Mouse (Mus musculus) stomach, postnatal 0 days (tissue): ENCODE measurements around the gene Ldlrad3. TPM values are rescaled to one million over a fixed set of nuclear protein-coding genes. Genes with fewer than 3 reads are reported as not detected.

ENCODE experiments used
- ATAC-seq: fragments of 200-750 bp; cut with Nextera tagmentation; 2 replicates; pipeline ENCODE4 v1.8.0; 2017; ENCODE audit not compliant: low FRiP score, low TSS enrichment
- DNase-seq: peaks from one replicate; pipeline ENCODE4 v3.0.0-alpha.2; 2016; ENCODE audit warnings: low spot score
- H3K27ac ChIP-seq: fragments of 300-500 bp; sonication (generic); replicated peaks from 2 replicates; pipeline ENCODE4 v1.5.1; 2014; ENCODE audit warnings: mild to moderate bottlenecking, control low read depth
- H3K27me3 ChIP-seq: fragments of 300-500 bp; sonication (generic); 2 replicates; pipeline ENCODE4 v1.6.1; 2014; ENCODE audit warnings: low read length; ENCODE audit not compliant: control insufficient read depth, insufficient read depth
- H3K36me3 ChIP-seq: fragments of 300-500 bp; sonication (generic); 2 replicates; pipeline ENCODE4 v1.6.1; 2014; ENCODE audit warnings: low read length, mixed read lengths; ENCODE audit not compliant: control insufficient read depth, insufficient read depth
- H3K4me1 ChIP-seq: fragments of 300-500 bp; sonication (generic); replicated peaks from 2 replicates; pipeline ENCODE4 v1.6.1; 2014; ENCODE audit warnings: antibody characterized with exemption; ENCODE audit not compliant: control insufficient read depth, insufficient read depth
- H3K4me2 ChIP-seq: fragments of 300-500 bp; sonication (generic); replicated peaks from 2 replicates; pipeline ENCODE4 v1.6.1; 2014; ENCODE audit warnings: low read depth, mild to moderate bottlenecking, control low read depth, moderate library complexity
- H3K4me3 ChIP-seq: fragments of 300-500 bp; sonication (generic); 2 replicates; pipeline ENCODE4 v1.5.1; 2014; ENCODE audit warnings: low read depth, low read length, control low read depth
- H3K9ac ChIP-seq: fragments of 300-500 bp; sonication (generic); 2 replicates; pipeline ENCODE4 v1.6.1; 2014; ENCODE audit warnings: mild to moderate bottlenecking, low read length, control low read depth, mixed read lengths
- H3K9me3 ChIP-seq: fragments of 300-500 bp; sonication (generic); 2 replicates; pipeline ENCODE4 v1.6.1; 2016; ENCODE audit warnings: low read length; ENCODE audit not compliant: control insufficient read depth
- CTCF ChIP-seq: IDR thresholded peaks from 2 replicates; pipeline ENCODE4 v1.5.1; 2016; ENCODE audit warnings: antibody characterized with exemption, low read depth, mild to moderate bottlenecking, moderate library complexity
- EP300 ChIP-seq: optimal IDR thresholded peaks from 2 replicates; pipeline ENCODE3; 2016; ENCODE audit warnings: antibody characterized with exemption
- WGBS: fragments of 180-500 bp; shearing (Covaris S2); extraction: QIAGEN DNeasy Blood & Tissue Kit; methylation state at CpG from one replicate; pipeline ENCODE4 v1.1.7; 2014; 5-methylcytosine and 5-hydroxymethylcytosine counted together
- polyA plus RNA-seq: library from polyadenylated mRNA; unstranded; fragments of >200 nt; fragmentation: Nextera tagmentation; extraction: Ambion mirVana; gene quantifications from 2 replicates; pipeline ENCODE4 v1.2.1, GENCODE M21; 2015

Gene Ldlrad3
- polyA plus RNA-seq, 1 experiment from 2014 or later, result 20.5 TPM

- Histone ChIP-seq H3K27ac (no peak overlapping the region), H3K4me3 (no peak overlapping the region), H3K4me1 (peaks cover 7% of the 10 kb centered on the region), H3K36me3 (no peaks in the 10 kb centered on the region), H3K9me3 (no peaks in the 10 kb centered on the region), H3K27me3 (no peaks in the 10 kb centered on the region), H3K4me2 (no peak overlapping the region), H3K9ac (no peak overlapping the region)
- ATAC-seq (no peak), DNase-seq (no peak)
- WGBS, result 92% methylated on average over 3 of the region's 3 CpGs
- no peak for TF ChIP-seq CTCF
- no peak for TF ChIP-seq EP300
Observed at GRCm38 (mm10) chr2:102157555-102157954, 28.6 kb downstream of the Ldlrad3 start.

DNA sequence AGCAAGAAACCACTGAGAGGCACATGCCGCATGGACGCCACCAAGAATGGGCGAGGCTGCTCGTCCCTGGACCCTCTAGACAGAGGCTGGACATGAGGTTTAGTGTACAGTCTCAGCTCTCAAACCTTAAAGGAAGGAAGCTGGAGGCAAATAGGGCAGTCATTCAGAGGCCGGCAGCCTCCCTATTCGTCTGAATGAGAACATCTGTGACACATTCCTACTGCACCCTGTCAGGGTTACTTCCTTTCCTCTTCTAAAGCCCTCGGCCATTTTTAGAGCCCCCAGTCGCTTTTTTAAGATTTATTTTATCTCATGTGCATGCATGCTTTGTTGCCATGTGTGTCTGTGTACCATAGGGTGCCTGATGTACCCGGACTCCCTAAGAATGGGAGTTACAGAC lies 29.2 kb downstream of the Ldlrad3 start:
- TF ChIP-seq EP300 (no peak), CTCF (no peak)
- ATAC-seq, result no peak
- Histone ChIP-seq H3K4me1 (peaks cover 7% of the 10 kb centered on the region), H3K9ac (no peak overlapping the region), H3K4me2 (no peak overlapping the region), H3K4me3 (no peak overlapping the region), H3K27ac (no peak overlapping the region), H3K36me3 (no peaks in the 10 kb centered on the region), H3K9me3 (no peaks in the 10 kb centered on the region), H3K27me3 (no peaks in the 10 kb centered on the region)
- no peak for DNase-seq
- WGBS, result 64% methylated on average over 9 of the region's 9 CpGs

DNA sequence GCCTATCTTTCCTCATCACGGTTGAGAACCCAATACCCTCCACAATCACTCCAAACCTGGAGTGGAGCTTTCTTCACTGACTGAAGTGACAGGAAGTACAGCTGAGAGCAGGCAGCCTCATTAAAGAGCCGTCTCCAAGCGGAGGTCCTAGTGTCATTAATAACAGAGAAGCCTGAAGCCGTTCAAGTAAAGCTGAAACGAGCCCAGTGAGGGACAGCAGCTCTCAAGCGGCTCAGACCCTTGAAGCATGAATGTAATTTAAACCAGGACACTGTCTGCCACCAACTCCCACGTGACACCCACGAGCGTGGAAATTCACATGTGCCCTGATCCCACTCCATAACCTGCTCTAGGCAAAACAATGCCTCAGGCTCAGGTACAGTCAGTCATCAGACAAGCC lies 29.7 kb downstream of the Ldlrad3 start:
- DNase-seq (no peak), ATAC-seq (no peak)
- Histone ChIP-seq H3K4me3 (no peak overlapping the region), H3K36me3 (no peaks in the 10 kb centered on the region), H3K27ac (no peak overlapping the region), H3K9ac (no peak overlapping the region), H3K9me3 (no peaks in the 10 kb centered on the region), H3K4me2 (no peak overlapping the region), H3K4me1 (peaks cover 7% of the 10 kb centered on the region), H3K27me3 (no peaks in the 10 kb centered on the region)
- TF ChIP-seq EP300, result no peak
- no peak for TF ChIP-seq CTCF
- 54% methylated on average over 9 of the region's 9 CpGs for WGBS

DNA sequence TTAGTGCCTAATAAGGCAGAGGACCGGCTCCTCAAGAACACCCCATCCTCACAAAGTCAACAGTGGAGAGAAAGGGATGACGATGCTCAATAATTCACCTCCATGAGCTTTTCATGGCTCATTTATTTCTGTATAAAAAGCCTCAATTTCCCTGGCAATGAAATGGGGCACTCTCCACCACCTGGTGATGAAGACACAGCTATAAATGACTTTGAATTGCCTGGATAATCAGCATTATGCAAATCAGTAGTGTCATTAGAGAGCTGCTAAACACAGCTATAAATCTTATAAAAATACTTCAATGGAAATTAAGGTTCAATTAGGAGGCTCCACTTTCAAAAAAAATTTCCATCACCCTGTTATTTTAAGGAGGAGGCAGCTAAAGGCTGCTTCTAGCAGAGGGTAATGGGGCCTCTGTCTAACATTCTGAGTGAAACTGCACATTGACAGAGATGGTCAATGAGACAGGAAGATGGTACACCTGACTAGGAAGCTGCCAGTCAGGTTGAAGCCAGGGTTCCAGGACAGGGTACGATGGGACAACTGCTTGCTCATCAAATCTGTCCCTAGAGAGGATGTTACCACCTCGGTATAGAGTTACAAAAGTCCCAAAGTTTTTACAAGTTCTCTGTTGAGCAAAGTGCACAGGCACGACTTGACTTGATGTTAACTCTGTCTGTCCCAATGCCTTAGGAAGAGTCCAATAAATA lies 30.7 kb downstream of the Ldlrad3 start:
- Histone ChIP-seq H3K4me1 (peaks cover 7% of the 10 kb centered on the region), H3K9ac (no peak overlapping the region)
- no peak for ATAC-seq

DNA sequence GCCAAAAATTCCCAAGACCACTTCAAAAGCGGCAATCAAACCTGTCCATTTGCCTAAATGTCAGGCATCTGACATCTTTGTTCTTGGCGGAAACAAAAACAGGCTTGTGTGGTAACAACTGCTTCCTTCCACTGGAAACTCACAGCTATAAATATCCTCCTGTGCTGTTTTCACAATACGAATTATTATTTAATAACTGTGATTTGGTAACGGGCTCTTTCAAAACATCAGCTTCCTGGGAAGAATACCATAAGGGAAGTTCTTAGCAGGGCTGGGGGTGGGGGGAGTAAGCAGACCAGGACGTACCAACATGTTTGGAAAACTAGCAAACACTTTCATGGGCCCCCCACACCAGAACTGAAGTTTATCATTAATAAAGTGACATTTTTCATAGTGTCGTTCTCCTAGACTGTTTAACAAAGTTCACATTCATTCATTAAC lies 31.4 kb downstream of the Ldlrad3 start:
- Histone ChIP-seq H3K9ac (no peak overlapping the region), H3K27me3 (no peaks in the 10 kb centered on the region), H3K4me2 (no peak overlapping the region), H3K27ac (no peak overlapping the region), H3K4me1 (peaks cover 7% of the 10 kb centered on the region), H3K4me3 (no peak overlapping the region), H3K36me3 (no peaks in the 10 kb centered on the region), H3K9me3 (no peaks in the 10 kb centered on the region)
- DNase-seq (no peak), ATAC-seq (no peak)
- WGBS, result 33% methylated on average over 6 of the region's 6 CpGs
- TF ChIP-seq EP300, result no peak
- no peak for TF ChIP-seq CTCF

More for the DNA sequence above, 30.7 kb downstream of the Ldlrad3 start:
- TF ChIP-seq EP300 (no peak), CTCF (no peak)
- Histone ChIP-seq H3K27ac (no peak overlapping the region), H3K4me2 (no peak overlapping the region), H3K4me3 (no peak overlapping the region), H3K9me3 (no peaks in the 10 kb centered on the region), H3K36me3 (no peaks in the 10 kb centered on the region), H3K27me3 (no peaks in the 10 kb centered on the region)
- WGBS, result 55% methylated on average over 5 of the region's 5 CpGs
- no peak for DNase-seq

GRCm38 (mm10) chr2:102154328-102154727 lies 31.9 kb downstream of the Ldlrad3 start:
- TF ChIP-seq CTCF (no peak), EP300 (no peak)
- H3K9me3 ChIP-seq, result no peaks in the 10 kb centered on the region
- 51% methylated on average over 4 of the region's 4 CpGs for WGBS
- H3K4me2 ChIP-seq, result no peak overlapping the region
- no peak for ATAC-seq
- DNase-seq, result no peak
- peaks cover 7% of the 10 kb centered on the region for H3K4me1 ChIP-seq
- no peak overlapping the region for H3K4me3 ChIP-seq
- H3K27me3 ChIP-seq, result no peaks in the 10 kb centered on the region
- H3K27ac ChIP-seq, result no peak overlapping the region
- no peak overlapping the region for H3K9ac ChIP-seq
- no peaks in the 10 kb centered on the region for H3K36me3 ChIP-seq
